Mouse (Mus musculus) midbrain, embryonic 12.5 days (tissue): Measurements from ENCODE around the gene Socs3. TPM values are rescaled to one million over a fixed set of nuclear protein-coding genes. Genes with fewer than 3 reads are reported as not detected.

Source experiments
- ATAC-seq: fragments of 200-750 bp; cut with Nextera tagmentation; 2 replicates; pipeline ENCODE4 v1.8.0; 2017; ENCODE audit warnings: low read depth, moderate TSS enrichment, moderate library complexity; ENCODE audit not compliant: low FRiP score
- H3K27ac ChIP-seq: fragments of 300-500 bp; sonication (generic); replicated peaks from 2 replicates; pipeline ENCODE4 v1.5.1; 2016; ENCODE audit warnings: mild to moderate bottlenecking
- H3K27me3 ChIP-seq: fragments of 300-500 bp; sonication (generic); 2 replicates; pipeline ENCODE4 v1.6.1; 2016; ENCODE audit warnings: mild to moderate bottlenecking
- H3K36me3 ChIP-seq: fragments of 300-500 bp; sonication (generic); 2 replicates; pipeline ENCODE4 v1.6.1; 2016
- H3K4me1 ChIP-seq: fragments of 300-500 bp; sonication (generic); 2 replicates; pipeline ENCODE4 v1.6.1; 2016
- H3K4me2 ChIP-seq: fragments of 300-500 bp; sonication (generic); replicated peaks from 2 replicates; pipeline ENCODE4 v1.6.1; 2016; ENCODE audit warnings: mild to moderate bottlenecking, moderate library complexity
- H3K4me3 ChIP-seq: fragments of 300-500 bp; sonication (generic); 2 replicates; pipeline ENCODE4 v1.5.1; 2016; ENCODE audit warnings: mild to moderate bottlenecking
- H3K9ac ChIP-seq: fragments of 300-500 bp; sonication (generic); replicated peaks from 2 replicates; pipeline ENCODE4 v1.6.1; 2016; ENCODE audit warnings: mild to moderate bottlenecking, moderate library complexity
- H3K9me3 ChIP-seq: fragments of 300-500 bp; sonication (generic); 2 replicates; pipeline ENCODE4 v1.6.1; 2016; ENCODE audit warnings: mild to moderate bottlenecking
- WGBS: fragments of 180-500 bp; shearing (Covaris S2); methylation state at CpG from one replicate; pipeline ENCODE4 v1.1.7; 2016; 5-methylcytosine and 5-hydroxymethylcytosine counted together
- polyA plus RNA-seq: library from polyadenylated mRNA; unstranded; fragments of >200 nt; fragmentation: Nextera tagmentation; extraction: Ambion mirVana; gene quantifications from 2 replicates; pipeline ENCODE4 v1.2.1, GENCODE M21; 2016

Socs3 gene
- 10.7 and 13.2 TPM in 2 replicates for polyA plus RNA-seq

DNA sequence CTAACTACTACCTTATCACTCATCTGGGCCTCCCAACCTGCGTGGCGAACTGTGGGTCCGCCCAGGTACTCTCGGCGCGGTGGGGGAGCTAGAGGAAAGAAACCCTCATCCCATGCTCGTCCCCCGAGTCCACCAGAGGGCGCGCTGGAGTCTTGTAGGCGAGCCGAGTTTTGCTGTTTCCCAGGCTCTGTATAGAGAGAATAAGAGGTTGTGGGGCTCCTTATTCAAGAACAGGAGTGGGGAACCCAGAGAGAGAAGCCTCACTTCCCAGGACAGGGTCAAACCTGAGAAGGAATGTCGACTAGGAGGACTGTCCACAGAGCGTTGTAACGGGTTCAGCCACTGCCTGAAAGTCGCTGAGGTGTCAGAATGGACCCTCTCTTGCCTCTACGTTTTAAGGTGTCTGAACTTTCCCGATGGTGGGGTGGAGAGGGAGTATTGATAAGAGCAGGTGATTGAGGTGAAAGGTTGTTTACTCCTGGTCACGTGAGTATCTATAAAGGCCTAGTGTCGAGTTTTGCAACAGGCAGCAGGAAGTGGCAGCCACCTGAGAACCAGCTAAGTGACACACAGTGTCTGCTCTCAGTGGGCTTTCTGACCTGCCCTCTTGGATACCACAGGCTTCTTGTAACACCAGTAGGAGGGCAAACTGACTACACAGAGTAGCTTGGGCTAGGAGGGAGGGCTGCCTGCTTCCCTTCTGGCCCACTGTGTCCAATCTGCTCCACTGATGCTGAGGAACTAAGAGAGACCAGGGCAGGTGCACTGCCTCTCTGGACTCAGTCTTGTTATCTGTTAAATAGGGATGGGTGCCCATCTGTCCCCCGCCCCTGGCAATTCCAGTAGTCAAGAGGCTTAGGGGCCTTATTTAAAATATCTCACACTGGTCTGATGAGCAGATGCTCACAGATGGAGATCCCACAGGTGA is at the start of gene Socs3:
Gene Socs3 (minus strand): TSS at position 103 of the 928 bp plus-strand sequence.
- Histone ChIP-seq H3K4me1 (peaks cover 53% of the 10 kb centered on the region), H3K36me3 (no peaks in the 10 kb centered on the region), H3K27me3 (peaks cover 51% of the 10 kb centered on the region), H3K9ac (peak within 1 kb of the TSS; percentile 81), H3K9me3 (no peaks in the 10 kb centered on the region), H3K27ac (peak within 1 kb of the TSS; percentile 89), H3K4me2 (peak within 1 kb of the TSS; percentile 96), H3K4me3 (peak within 1 kb of the TSS; percentile 64)
- peak; percentile 5; the same call in 1 of the 2 replicates for ATAC-seq
- 11% methylated on average over 21 of the region's 21 CpGs for WGBS

DNA sequence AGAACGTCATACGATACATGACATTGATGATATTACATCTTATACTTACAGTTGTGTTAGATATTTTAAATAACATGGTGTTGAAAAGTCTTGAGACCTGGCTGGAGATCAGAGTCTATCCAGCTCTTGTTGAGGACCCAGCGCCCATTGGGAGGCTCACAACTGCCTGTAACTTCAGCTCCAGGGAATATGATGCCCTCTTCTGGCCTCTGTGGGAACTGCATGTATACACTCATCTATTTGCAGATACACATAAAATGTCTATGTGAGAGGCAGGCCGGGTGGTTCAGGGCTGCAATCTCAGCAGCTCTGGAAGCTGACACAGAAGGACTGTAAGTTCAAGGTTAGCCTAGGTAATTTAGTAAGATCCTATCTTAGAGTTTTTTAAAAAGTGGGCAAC is 48.5 kb upstream of the Socs3 start:
- no peaks in the 10 kb centered on the region for H3K27me3 ChIP-seq
- WGBS = 98% methylated on average over 4 of the region's 4 CpGs
- no peak overlapping the region for H3K9ac ChIP-seq
- H3K36me3 ChIP-seq = peaks cover 71% of the 10 kb centered on the region
- no peak overlapping the region for H3K4me3 ChIP-seq
- H3K27ac ChIP-seq = no peak overlapping the region
- no peaks in the 10 kb centered on the region for H3K4me1 ChIP-seq
- ATAC-seq = no peak
- no peaks in the 10 kb centered on the region for H3K9me3 ChIP-seq
- no peak overlapping the region for H3K4me2 ChIP-seq

DNA sequence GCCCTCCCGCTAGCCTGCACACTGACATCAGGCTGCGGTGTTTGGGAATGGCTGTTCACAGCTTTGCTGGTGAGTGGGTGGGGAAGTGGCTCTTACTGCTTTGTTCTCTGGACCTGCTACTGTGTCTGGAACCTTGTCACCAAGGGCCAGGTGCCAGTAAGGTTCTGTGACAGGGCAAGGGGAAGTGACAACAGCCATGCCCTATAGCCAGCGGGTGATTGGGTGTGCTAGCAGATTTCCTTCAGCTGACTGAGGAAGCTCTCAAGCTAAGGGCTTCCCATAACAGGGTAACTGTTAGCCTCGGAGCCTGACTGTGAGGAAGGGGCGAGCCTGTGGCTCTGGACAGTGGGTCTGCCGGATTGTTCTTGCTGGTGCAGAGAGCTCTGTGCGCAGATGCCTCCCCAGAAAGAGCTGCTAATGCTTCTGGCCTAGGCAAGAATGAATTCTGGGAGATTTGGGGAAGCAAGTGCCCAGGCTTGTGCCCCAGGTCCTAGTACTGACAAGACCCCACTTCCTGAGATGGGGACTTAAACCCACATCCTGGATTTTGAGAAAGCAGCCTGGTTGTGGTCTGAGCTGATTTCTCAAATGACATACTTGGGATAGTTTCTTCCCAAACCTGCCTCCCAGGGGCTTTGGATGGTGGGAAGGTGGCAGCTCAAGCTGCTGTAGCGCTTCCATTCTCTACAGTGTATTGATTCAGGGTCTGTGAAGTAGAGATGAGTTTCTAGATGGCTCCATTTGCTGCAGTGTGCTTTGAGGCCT is 45.7 kb upstream of the Socs3 start:
- Histone ChIP-seq H3K36me3 (peaks cover 53% of the 10 kb centered on the region), H3K4me1 (peaks cover 6% of the 10 kb centered on the region; the same call in 1 of the 2 replicates), H3K4me2 (no peak overlapping the region), H3K27me3 (no peaks in the 10 kb centered on the region), H3K4me3 (no peak overlapping the region), H3K9ac (no peak overlapping the region), H3K9me3 (no peaks in the 10 kb centered on the region), H3K27ac (no peak overlapping the region)
- ATAC-seq = no peak
- WGBS = 94% methylated on average over 8 of the region's 8 CpGs

DNA sequence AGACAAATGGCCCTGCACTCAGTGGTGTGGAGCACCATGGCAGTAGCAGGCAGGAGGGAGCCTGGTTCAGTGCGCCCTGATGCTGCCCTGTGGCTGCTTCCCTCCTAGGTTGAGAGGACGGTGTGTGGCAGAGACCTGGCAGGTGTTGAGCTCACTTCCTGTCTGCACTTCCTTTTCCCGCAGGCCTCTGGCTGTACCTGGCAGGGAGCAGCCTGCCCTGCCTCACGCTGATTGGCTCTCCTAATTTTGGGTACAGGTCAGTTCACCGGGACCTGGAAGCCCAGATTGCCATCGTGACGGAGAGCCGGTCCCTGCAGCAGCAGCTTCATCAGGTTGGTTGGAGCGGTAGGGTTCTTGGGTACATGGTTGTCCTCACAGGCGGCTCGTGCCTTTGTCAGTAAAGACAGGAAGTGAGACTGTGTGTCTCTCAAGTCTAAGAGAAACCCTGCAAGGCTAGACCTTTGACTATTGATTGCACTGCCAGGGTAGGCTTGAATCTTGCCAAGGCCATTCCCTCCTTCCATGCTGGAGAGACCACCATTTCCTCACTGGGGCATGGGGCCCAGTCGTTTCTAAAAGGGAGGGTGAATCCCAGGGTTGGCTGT is 44.6 kb upstream of the Socs3 start:
- Histone ChIP-seq H3K9me3 (no peaks in the 10 kb centered on the region), H3K4me2 (no peak overlapping the region), H3K27me3 (no peaks in the 10 kb centered on the region), H3K36me3 (peaks cover 46% of the 10 kb centered on the region), H3K27ac (no peak overlapping the region), H3K9ac (no peak overlapping the region), H3K4me1 (peaks cover 17% of the 10 kb centered on the region), H3K4me3 (no peak overlapping the region)
- no peak for ATAC-seq
- 86% methylated on average over 12 of the region's 12 CpGs for WGBS

DNA sequence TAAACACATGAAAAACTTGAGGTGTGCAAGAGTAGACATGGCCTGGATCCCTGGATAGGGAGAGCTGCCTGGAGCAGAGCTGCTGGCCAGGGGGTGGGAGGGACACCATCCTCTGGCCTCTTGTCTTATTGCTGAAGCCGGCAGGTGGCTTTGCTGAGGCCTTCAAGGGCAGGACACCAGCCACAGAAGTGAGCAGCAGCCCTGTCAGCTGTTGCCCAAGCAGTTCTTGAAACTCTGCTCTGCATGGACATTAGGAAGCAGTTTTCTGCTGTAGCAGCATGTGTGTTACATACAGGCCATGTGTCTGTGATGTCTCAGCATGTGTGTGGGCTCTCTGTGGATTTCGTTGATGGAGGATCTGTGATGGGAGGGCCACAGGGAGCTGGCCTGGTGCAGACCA is 43.5 kb upstream of the Socs3 start:
- ATAC-seq = no peak
- WGBS = 83% methylated on average over 2 of the region's 2 CpGs
- Histone ChIP-seq H3K9me3 (no peaks in the 10 kb centered on the region), H3K36me3 (peaks cover 45% of the 10 kb centered on the region), H3K4me1 (peaks cover 28% of the 10 kb centered on the region), H3K4me3 (no peak overlapping the region), H3K9ac (no peak overlapping the region), H3K4me2 (no peak overlapping the region), H3K27me3 (no peaks in the 10 kb centered on the region), H3K27ac (no peak overlapping the region)

DNA sequence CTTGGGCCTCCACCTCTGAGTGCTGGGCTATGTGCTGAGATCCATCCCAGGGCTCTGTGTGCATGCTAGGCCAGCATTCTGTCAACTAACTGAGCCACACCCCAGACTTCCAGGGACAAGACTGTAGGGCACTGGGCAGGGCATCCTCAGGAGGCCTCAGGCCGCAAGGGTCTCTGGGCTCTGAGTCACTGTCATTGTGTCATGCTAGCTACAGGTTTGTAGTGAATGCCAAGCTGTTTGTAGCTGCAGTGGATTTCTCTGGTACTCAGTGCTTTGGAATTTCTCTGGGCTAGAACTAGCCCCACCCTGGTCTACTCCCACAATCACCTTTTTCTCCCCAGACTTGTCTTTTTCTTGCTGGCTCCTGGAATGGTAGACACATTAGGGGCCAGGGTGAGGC is 42.7 kb upstream of the Socs3 start:
- no peak overlapping the region for H3K9ac ChIP-seq
- H3K4me3 ChIP-seq = no peak overlapping the region
- H3K27me3 ChIP-seq = no peaks in the 10 kb centered on the region
- no peak overlapping the region for H3K27ac ChIP-seq
- peaks cover 37% of the 10 kb centered on the region for H3K36me3 ChIP-seq
- no peaks in the 10 kb centered on the region for H3K9me3 ChIP-seq
- no peak for ATAC-seq
- H3K4me2 ChIP-seq = no peak overlapping the region
- 100% methylated on average over 1 of the region's 1 CpGs for WGBS
- peaks cover 36% of the 10 kb centered on the region for H3K4me1 ChIP-seq

DNA sequence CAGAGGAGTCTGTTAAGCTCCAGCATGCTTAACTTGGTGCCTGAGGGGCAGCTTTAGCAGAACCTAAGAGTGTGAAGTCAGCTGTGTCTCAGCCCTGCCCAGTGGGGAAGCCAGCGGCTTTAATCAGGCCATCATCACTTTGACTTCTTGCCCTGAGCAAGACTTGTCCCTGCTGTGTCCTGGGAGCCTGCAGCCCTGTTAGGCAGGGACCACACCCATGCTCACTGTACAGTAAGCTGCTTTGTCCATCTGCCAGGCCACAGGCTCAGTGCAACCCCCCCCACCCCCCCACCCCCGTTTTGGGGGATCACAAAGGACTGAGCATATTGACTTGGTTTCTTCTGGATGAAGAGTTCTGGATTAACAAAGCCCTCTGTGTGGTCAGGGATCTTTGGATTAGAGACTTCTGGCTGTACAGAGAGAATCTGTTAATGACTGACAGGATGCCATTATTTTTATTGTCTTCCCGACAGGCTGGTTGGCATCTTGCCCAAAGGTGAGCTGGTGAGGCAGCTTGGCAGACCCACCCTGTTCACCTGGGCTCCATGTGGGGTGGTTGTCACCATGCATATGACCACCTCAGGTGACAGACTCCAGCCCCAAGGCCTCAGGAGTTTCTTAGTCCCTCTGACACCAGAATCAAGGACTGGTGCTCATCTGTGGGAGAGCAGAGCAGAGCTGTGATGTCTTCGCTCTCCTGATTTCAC is 40.2 kb upstream of the Socs3 start:
- Histone ChIP-seq H3K4me2 (no peak overlapping the region), H3K27me3 (no peaks in the 10 kb centered on the region), H3K9me3 (no peaks in the 10 kb centered on the region), H3K9ac (no peak overlapping the region), H3K27ac (peak overlapping the region; percentile 60), H3K4me3 (no peak overlapping the region), H3K4me1 (peaks cover 36% of the 10 kb centered on the region), H3K36me3 (peaks cover 33% of the 10 kb centered on the region)
- 51% methylated on average over 4 of the region's 4 CpGs for WGBS
- ATAC-seq = 0 out of 2 replicates have a peak, but pooled peaks have one; percentile 34

DNA sequence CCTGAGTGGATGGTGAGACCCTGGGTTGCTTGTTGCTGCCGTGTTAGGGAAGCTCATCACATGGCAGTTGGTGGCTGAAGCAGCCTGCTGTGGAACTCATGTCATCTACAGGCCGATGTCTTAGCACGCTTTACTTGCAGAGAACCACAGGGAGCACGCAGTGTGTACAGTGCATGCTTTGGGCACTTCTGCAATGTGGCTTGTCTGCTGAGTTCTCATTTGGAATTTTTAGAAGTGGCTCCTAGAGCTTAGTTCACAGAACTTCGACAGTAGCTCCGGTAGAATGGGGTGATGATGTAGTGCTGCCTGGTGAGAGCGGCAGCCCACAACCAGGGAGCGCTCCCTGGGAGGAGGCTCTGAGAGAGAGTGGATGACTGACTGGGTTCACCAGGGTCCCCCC is 39.0 kb upstream of the Socs3 start:
- Histone ChIP-seq H3K27me3 (no peaks in the 10 kb centered on the region), H3K9ac (no peak overlapping the region), H3K9me3 (no peaks in the 10 kb centered on the region), H3K4me1 (peaks cover 36% of the 10 kb centered on the region), H3K36me3 (peaks cover 33% of the 10 kb centered on the region), H3K4me3 (no peak overlapping the region), H3K4me2 (no peak overlapping the region), H3K27ac (no peak overlapping the region; the same call in 1 of the 2 replicates)
- no peak for ATAC-seq
- WGBS = 82% methylated on average over 8 of the region's 8 CpGs

DNA sequence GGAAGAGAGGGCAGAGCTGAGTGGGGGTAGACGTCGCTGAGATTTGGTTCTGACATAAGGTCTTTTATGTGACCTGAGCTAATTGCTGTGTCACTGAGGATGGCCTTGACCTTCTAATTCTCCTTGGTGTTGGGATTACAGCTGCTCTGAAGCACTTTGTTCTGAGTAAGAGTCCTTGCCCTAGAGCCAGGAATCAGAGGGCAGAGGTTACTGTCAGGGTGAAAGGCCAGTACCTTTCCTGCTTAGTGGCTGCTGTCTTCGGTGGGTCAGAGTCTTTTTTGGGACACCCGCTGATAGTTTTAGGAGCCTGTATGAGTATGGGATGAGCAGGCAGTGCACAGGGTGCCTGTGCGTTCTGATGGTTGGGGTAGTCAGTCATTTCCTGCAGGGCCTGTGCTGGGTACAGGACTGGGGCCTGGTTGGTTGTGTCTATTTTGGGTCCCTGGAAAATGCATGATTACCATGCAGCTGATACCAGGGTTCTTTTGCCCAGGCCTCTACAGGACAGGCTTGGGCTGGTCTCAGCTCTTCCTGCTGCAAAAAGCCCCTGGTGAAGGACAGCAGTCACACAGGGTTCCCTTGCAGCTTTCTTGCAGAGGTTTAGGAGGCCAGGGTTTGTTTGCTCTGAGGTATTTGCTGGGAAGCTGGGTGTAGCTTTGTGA is 38.4 kb upstream of the Socs3 start:
- H3K4me2 ChIP-seq = no peak overlapping the region
- peaks cover 36% of the 10 kb centered on the region for H3K4me1 ChIP-seq
- no peak for ATAC-seq
- 56% methylated on average over 5 of the region's 5 CpGs for WGBS
- no peak overlapping the region for H3K4me3 ChIP-seq
- no peak overlapping the region for H3K9ac ChIP-seq
- no peaks in the 10 kb centered on the region for H3K27me3 ChIP-seq
- 0 out of 2 replicates have a peak overlapping the region, but pooled peaks have one; percentile 20 for H3K27ac ChIP-seq
- H3K36me3 ChIP-seq = peaks cover 36% of the 10 kb centered on the region
- no peaks in the 10 kb centered on the region for H3K9me3 ChIP-seq

DNA sequence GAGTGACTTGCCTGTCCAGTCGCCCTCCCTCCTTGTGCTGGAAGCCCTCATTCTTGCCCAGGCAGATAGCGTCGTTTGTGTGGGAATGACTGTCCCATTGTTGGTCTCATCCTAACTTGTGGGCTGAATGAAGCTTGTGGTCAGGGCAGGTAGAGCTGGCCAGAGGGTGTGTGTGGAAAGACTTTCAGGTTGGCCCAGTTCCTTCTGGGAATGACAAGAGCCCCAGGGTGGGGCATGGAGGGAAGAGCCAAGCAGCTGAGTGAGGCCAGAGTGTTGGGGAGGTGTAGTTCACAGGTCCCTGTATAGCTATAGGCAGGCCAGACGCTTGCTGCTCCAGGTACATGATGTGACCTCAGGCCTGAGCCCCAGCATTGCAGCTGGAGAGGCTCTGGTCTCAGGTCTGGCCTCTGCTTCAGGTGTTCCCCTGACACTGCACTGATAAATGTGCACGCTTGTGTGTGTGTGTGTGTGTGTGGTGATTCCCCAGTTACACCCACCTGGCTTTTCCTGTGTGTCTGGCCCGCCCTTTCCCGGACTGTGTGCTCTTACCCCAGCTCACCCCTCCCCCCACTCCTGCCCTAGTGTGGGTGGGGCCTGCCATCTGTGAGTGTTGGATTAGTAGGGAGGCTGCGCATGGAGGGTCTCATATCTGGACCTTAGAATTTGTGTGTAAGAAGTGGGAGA is 37.8 kb upstream of the Socs3 start:
- Histone ChIP-seq H3K4me3 (no peak overlapping the region), H3K4me1 (peaks cover 36% of the 10 kb centered on the region), H3K27ac (0 out of 2 replicates have a peak overlapping the region, but pooled peaks have one; percentile 20), H3K27me3 (no peaks in the 10 kb centered on the region), H3K9ac (0 out of 2 replicates have a peak overlapping the region, but pooled peaks have one; percentile 25), H3K9me3 (no peaks in the 10 kb centered on the region), H3K4me2 (no peak overlapping the region), H3K36me3 (peaks cover 41% of the 10 kb centered on the region)
- ATAC-seq = no peak
- WGBS = 67% methylated on average over 8 of the region's 8 CpGs
